Mouse (Mus musculus): Measurements from ENCODE around the gene Raver1. TPM values are rescaled to one million over a fixed set of nuclear protein-coding genes. Genes with fewer than 3 reads are reported as not detected.

The Raver1 gene
- polyA plus RNA-seq (2012; rRNA removed): 27.9 and 28.2 TPM in 2 replicates

DNA sequence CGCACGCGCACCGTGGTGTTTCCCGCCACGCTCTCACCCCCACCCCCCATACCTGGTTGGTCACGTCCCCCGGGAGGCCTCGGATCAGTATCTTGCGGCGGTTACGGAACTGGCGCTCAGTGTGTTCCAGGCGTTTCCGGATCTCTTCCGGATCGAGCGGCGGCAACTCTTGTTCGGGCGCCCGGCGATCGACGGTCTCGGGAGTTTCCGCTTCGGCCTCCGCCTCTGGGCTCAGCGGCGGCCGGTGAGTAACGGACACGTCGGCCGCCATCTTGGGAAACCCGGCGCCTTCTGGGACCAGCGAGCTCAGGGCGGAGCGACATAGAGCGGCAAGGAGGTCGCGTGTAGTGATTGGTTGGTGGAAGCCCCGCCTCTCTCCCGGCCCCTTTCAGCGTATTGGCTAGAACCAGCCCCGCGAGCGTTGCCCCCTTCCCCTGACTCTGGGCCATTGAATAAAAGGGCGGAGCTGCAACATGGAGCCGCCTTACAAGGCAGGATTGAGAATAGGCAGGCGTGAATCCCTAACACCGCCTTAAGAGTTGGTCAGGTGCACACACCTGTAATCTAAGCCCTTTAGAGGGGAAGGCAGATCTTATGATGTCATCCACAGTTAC is at the start of gene Raver1, which contains the start of gene Gm38431:
TSS of gene Raver1 (minus strand) at position 302 of the 614 bp plus-strand sequence.
TSS of gene Gm38431 (minus strand) at position 291 of the 614 bp plus-strand sequence.
- peak; percentile 97 to 98 for DNase-seq (ENCODE audit: extremely low spot score in 1 of 2, low spot score in 1 of 2)

DNA sequence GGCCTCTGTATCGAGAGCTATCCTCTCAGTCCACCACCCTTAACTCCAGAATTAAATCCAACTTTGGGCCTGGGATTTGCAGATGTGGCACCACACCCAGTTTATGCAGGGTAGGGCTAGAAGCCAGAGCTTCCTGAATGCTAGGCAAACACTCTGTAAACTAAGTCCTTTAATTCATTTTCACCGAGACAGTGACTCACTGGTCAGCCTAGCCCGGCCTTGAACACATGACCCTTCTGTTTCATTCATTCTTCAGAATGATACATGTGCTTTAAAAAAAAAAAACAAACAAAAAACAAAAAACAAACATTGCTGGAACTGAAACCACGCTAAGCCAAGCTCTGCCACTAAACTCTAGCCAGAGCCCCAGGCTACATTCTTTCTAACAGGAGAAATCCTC is 46.6 kb upstream of the Raver1 start:
- DNase-seq (ENCODE audit: extremely low spot score in 1 of 2, low spot score in 1 of 2): no peak

DNA sequence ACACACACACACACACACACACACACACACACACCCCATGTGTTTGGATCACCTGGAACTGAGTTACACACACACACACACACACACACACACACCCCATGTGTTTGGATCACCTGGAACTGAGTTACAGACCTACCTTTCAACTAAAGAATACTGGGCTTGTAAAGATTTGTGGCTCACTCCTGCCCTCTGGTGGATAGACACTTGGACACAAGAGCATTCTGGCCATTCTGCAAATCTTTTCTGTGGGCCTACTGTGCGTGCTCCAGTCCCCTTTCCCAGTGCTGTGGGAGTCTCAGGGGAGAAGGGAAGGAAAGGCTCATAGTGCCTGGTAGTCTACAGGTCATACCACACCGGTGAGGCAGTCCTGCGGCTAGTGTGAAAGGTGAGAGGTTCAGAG is 45.4 kb upstream of the Raver1 start:
- peak in 1 of 2 experiments; percentile 83 for DNase-seq (ENCODE audit: extremely low spot score in 1 of 2, low spot score in 1 of 2)

DNA sequence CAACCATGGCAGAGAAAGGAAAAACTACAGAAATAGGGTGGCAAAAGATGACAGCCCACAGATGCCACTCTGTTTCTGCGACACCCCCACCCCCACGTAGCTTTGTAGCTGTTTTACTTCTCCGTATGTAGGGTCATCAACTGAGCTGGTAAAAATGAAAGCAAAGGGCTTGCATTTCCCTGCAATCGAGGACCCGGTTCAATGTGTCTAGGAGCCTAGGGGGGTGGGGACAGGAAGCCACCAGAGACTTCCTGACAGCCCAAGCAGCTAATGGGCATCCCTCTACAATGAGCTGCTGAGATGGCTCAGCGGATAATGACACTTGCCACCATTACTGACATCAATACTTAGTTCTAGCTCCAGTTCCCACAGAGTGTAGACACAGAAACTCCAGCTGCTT is 44.6 kb upstream of the Raver1 start:
- peak in 1 of 2 experiments; percentile 15 for DNase-seq (ENCODE audit: extremely low spot score in 1 of 2, low spot score in 1 of 2)

DNA sequence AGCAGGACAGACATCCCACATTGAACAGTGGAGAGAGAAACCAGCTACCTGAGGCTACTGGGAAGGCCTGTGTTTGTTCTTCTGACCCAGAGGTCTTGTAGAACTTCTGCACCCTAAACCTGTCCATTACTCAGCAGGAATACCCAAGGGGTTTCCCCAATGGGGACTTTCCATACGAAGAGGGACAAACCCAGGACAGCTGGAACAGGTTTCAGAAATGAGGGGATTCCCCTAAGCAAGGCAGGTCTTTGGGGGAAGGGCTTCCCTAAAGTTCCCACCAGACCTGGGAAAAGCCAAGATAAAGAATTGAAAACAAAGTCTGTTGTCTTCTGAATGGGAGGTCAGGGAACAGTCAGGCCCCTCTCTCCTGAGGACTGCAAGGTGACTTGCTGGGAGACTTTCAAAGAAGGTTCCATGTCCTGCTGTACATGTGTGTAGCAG is 44.2 kb upstream of the Raver1 start:
- DNase-seq (ENCODE audit: extremely low spot score in 1 of 2, low spot score in 1 of 2): no peak

DNA sequence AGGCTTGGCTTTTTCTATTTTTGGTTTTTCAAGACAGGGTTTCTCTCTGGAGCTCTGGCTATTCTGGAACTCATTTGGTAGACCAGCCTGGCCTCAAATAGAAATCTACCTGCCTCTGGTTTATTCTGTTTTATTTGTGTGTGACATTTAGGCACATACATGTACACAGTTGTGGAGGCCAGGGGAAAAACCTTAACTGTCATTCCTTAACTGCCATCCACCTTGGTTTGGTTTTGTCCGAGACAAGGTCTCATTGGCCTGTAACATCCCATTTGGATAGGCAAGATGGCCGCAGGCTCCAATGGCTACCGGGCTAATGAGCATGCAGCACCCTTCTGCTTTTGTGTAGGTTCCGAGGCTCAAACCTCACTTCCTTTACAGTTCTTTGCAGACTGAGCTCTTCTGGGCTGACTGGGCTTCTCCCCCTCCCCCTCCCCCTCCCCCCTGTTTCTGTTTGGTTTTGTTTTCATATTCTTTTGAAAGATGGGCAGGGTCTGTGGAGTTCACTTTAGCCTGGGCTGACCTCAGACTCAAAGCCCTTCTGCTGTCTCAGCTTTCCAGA is 43.6 kb upstream of the Raver1 start:
- no peak for DNase-seq (ENCODE audit: extremely low spot score in 1 of 2, low spot score in 1 of 2)

DNA sequence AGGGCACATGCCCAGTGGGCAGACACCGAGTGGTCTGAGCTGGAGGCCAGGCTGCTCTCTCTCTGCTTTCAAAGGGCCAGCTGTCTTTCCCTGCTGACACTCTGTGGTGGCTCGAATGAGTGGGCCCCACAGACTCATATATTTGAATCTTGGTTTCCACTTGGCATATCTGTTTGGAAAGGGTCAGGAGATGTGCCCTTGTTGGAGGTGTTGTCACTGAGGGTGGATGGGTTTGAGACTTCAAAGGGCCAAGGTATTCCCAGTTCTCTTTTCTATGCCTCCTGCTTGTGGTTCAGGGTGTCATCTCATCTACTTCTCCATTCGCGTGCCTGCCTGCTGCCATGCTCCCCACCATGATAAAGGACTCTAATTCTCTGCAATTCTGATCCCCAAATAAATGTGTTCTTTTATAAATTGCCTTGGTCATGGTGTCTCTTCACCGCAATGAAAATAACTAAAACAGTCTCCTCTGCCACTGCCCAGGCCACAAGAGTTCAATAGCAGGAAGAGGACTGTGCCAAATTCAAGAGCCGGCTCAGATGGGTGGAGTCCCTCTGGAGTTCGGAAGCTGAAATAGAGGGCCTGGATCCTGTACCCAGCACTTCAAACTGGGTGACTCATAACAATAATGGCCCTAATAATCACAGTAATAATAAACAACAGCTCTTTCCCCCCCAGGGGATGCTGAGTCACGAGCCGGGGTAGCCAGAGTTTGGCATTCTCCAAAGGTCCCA is 43.0 kb upstream of the Raver1 start:
- DNase-seq (ENCODE audit: extremely low spot score in 1 of 2, low spot score in 1 of 2): no peak

DNA sequence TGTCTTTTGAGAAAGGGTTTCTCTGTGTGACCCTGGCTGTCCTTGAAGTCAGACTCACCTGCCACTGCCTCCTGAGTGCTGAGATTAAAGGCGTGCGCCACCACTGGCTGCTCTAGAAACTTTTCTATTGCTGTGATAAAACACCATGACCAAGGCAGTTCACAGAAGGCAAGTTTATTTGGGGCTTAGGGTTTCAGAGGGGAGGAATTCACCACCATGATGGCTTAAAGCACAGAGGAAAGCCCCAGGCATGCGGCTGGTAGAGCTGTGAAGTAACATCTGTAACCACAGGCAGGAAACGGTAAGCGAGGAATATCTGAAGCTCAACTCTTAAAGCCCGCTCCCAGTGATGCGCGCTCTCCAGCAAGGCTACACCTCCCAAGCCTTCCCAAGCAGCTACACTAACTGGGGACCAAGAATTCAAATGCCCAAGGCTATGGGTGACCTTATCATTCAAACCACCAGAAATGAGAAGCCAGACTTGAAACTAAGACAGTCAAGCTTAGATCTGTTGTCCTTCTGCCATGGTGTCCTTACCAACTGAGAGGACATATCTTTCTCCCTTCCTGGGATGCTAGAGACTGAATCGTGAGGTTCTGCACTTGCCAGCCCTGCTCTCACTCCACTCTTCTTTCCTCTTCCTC is 41.4 kb upstream of the Raver1 start:
- no peak for DNase-seq (ENCODE audit: extremely low spot score in 1 of 2, low spot score in 1 of 2)

DNA sequence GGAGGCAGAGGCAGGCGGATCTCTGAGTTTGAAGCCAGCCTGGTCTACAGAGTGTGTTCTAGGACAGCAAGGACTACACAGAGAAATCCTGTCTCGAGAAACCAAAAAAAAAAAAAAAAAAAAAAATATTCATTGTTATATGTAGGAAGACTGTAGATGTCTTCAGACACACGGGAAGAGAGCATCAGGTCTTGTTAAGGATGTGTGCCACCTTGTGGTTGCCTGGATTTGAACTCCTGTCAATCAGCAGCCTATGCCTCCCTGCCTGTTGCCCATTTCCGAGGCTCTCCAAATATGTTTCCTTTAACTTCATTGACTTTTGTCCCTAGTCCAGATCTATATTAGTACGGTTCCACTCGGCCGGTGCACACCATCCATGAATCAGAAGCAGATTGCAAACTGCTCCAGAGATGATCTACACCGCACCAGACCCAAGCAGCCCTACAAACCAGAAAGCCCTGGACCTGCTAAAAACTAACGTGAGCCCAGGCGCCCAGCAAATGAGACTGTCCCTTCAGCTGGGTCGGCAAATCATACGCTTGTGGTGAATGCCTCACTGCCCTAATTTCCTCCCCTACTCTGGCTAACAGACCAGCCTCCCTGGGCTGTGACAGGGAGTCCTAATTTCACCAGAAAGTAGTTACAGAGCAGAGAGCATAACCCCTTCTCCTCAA is 40.4 kb upstream of the Raver1 start:
- DNase-seq (ENCODE audit: extremely low spot score in 1 of 2, low spot score in 1 of 2): peak in 1 of 2 experiments; percentile 40

DNA sequence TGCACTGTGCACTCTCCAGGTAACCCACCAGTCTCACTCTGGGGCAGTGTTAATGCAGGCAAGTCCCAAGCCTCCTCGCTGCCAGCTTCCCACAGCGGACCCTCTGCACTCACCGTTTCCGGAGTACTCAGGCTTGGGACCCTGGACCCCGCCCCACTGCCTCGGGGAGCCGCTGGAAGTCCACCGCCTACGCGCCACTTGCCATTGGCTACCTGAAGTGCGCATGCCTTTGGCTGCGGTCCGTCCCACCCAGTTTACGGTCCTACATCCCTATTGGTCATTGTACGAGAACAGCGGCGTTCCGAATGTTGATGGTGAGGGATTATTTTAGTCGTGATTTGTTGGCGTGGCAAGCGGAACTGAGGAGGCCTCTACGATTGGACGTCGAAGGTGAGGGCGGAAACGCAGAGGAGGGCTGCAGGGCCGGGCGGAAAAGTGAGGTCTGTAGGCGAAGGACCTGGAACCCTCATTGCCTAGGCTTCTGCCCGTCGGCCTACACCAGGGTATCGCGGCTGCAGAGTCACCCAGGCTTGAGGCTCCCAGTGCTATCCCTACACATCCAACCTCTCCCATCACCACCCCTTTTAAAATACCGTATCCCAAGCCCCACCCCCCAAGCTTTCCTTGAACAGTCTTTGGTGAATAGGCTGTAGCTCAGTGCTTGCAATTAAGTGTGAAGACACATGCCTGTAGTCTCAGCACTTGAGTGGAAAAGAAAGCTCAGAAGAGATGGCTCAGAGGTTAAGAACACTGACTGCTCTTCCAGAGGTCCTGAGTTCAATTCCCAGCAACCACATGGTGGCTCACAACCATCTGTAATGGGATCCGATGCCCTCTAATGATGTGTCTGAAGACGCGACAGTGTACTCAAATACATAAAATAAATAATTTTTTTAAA is 39.5 kb upstream of the Raver1 start, which contains the start of gene Tyk2:
TSS of gene Tyk2 (minus strand) at position 185 of the 898 bp plus-strand sequence.
- DNase-seq (ENCODE audit: extremely low spot score in 1 of 2, low spot score in 1 of 2): peak; percentile 94 to 96

DNA sequence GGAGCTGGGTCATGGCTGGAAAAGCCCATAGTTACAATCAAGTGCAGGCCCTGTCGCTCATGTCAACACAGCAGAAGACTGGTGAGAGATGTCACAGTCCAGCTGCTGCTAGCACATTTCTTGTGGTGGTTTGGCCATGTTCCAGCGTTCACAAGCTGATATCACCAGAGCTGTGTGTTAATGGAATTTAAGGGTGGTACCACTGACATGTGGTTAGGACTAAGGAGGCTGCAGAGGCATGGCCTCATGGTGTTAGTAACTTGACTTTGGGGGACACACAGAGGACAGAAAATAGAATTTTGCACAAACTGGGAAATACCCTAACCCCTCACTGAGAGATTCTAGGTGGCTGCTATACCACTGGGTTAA is 34.4 kb upstream of the Raver1 start:
- no peak for DNase-seq (ENCODE audit: extremely low spot score in 1 of 2, low spot score in 1 of 2)

DNA sequence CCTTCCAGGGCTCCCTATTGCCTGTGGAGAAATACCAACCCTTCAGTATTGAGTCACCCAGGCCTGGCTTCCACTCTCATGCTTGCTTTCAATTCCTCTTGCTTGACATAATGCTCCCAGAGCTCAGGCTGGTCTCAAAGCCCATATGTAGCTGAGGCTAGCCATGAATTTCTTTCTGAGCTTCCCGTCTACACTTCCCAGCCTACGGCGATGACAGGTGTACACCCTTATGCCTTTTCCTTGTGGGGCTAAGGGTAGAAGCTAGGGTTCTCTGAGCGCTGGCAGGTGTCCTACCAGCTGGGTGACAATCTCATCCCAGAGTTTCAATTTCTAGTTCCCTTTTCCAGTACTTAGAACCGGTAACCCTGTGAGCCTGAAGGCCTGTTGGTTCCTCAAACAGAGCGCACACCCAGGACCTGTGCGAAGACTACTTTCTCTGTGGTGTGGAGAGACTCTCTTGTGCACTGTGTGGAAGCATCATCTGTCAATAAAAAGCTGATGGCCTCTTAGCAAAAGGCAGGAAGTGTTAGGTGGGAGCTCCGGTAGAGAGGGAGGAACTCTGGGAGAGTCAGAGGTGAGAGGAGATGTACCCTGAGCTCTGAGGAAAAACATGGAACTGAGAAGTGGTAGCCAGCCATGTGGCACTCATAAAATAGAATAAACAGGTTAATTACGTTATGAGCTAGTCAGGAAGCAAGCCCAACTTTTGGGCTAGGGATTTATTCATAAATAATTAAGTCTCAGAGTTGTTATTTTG is 33.9 kb upstream of the Raver1 start:
- DNase-seq (ENCODE audit: extremely low spot score in 1 of 2, low spot score in 1 of 2): no peak

DNA sequence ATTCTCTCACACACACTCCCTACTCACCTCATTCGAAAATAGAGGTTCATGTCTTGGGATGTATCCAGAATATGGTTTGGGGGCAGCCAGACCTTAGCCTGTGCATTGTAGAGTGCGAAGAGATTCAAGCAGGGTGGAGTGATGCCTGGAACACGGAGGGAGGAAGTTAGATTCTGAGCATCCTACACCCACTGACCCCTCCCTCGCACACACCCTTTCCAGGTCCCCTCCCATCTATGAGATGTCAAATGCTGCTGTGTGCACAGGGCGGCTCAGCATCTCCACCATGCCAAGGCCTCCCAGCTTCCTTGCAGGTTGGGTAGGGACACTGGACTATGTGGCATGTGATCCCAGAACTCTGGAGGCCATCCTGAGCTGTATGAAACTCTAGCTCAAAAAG is 33.0 kb upstream of the Raver1 start:
- DNase-seq (ENCODE audit: extremely low spot score in 1 of 2, low spot score in 1 of 2): no peak

DNA sequence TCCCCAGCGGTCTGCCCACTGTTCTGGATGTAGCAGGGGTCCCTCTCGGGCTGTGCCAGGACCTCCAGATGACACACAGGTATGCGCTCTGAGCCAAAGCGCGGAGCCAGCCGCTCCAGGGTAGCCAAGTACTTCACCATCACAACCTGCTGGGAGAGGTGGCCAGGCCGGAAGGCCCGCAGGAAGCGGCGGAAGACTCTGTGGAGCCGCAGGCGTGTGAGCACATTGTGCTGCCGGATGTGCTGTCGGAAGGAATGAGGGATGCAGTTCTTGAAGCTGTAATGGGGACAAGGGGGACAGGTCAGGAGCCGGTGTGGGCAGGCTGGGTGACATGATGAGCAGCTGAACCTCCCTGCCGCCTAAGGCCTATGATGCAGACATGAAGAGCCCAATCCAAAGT is 29.7 kb upstream of the Raver1 start:
- no peak for DNase-seq (ENCODE audit: extremely low spot score in 1 of 2, low spot score in 1 of 2)

DNA sequence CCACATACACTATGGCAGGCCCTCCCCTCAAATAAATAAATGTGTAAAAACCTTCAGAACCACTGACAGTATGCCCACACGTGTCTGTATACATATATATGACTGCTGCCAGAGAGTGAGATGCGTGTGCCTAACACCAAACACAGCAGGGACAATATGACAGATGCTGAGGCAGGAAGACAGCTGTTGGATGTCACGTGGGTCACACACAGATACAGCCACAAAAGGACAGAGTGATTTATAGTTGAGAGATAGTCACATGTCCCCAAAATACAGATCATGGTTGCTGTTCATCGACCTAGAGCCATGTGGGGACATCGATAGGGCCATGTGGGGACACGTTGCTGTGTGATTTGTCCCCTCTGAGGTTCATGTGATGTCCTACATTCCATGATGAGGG is 25.3 kb upstream of the Raver1 start:
- no peak for DNase-seq (ENCODE audit: extremely low spot score in 1 of 2, low spot score in 1 of 2)

DNA sequence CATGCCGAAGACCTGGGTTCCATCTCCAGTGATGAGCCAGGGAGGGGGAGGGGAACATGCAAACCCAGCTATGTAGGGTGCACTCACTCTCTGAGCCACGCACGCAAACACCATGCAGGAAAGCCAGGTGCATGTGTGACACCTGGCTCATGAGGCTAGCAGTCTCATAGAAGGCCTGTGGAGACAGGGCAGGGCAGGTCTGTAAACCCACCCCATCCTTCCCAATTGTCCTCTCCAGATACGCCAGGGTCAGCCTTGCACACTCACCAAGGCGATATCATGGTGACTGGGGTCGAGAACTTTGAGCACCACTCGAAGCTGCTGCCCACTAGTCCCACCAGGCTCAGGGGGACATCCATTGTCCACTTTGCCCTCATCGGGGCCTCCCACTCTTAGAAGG is 23.3 kb upstream of the Raver1 start:
- no peak for DNase-seq (ENCODE audit: extremely low spot score in 1 of 2, low spot score in 1 of 2)

DNA sequence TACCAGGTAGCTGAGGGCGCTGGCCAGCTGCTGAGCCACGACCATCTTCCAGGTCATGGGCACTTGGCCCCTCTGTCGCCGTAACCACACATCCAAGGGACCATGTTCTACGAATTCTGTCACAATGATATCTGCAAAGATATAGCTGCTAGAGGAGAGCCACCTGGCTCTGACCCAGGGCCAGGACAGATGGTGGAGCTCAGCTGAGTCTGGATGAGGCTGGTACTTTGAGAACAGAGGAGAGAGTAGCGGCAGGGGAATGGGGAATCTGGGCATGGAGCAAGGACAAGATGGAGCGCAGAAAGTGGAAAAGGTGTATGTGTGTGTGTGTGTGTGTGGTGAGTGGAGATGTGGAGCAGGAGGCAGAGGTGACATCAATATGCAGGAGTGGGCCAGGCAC is 22.4 kb upstream of the Raver1 start:
- DNase-seq (ENCODE audit: extremely low spot score in 1 of 2, low spot score in 1 of 2): no peak

DNA sequence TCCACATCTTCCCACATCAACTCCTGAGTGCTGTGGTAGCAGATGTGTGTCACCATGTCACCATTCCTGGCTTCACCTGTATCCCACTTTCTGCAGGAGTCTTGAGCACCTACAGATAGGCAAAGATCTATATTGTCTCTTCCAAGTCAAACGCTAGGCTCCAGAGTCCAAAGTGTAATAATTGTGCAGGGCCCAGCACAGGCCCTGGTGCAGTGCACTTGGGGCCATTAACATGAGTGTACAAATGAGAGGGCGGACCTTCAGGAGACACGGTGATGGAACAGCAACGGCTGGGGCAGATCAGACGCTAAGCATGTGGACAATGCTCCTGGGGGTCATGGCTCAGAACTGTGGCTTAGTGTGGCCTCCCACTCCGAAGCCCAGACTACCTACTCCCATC is 21.9 kb upstream of the Raver1 start:
- no peak for DNase-seq (ENCODE audit: extremely low spot score in 1 of 2, low spot score in 1 of 2)

DNA sequence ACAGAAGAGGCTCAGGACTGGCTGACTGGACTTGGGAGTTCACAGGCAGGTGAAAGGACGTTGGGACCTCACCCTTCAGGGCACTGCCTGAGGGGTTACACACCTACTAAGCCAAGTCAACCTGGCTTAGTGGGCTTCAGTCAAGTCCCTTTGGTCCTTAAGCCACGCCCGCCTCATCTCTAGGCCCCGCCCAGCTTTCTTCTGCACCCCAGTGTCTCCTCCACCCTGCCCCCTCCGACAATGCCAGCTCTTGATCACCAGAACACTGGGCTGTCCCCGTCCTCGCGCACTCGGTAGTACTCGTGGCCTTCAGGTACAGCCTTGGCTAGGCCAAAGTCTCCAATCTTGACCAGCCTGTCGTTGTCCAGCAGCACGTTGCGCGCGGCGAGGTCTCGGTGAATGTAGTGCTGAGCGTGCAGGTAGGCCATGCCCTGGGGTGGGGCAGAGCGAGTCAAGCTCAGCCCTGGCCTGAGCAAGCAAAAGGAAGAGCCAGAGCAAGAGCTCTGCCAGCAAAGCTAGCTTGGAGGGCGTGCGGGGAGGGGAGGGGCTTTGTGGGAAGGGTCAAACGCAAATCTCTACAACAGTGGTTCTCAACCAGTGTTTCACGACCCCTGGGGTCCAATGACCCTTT is 15.9 kb upstream of the Raver1 start:
- no peak for DNase-seq (ENCODE audit: extremely low spot score in 1 of 2, low spot score in 1 of 2)
